Mouse (Mus musculus): Measurements from ENCODE around the gene Plch1. TPM values are rescaled to one million over a fixed set of nuclear protein-coding genes. Genes with fewer than 3 reads are reported as not detected.

Plch1 gene
- polyA plus RNA-seq, 1 experiment = 0.83 TPM

DNA sequence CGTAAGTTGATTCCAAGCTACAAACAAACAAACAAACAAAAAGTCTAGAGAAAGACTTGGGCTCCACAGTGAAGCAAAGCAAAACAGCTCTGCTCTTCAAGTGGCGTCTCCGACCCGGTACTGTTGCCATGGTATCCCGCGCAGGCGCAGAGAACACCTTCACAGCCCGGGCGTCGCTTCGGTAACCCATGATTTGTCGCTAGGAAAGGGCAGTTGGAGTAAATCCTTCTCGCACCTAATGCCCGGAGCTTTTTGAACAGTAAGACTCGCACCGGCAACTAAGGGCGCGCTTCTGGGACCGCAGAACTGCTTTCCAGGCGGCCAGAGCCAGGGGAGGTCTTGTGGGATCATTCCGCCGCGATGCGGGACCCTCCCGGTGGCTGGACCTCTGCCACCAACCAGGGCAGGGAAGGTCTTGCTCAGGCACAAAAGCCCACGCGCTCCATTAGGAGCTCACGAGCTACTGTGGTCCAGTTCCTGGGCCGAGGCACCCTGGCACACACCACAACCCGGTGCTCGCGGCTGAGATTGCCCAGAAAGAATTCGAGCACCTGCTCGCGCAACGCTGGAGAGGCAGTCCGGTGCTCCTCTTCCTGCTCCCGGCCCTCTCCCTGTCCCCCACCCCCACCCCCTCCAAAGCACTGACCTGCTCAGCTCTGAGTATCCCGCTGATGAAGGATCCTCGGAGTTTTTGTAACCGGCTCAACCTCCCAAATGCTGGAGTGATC is 527 bp downstream of the Plch1 start:
- TF ChIP-seq CTCF (IDR thresholded peaks at IDR 0.05; ENCODE audit: insufficient read depth, low read length) (no peak), POLR2A (IDR thresholded peaks at IDR 0.05; ENCODE audit: borderline replicate concordance, extremely low read depth, low read depth, low read length) (no peak)
- Histone ChIP-seq H3K4me1 (ENCODE audit: control insufficient read depth, insufficient read depth, low read length) (no peaks in the 10 kb centered on the region; the same call in 1 of the 2 replicates), H3K4me3 (replicated peaks; ENCODE audit: extremely low read depth, low read depth, low read length) (peak overlapping the region; percentile 48)
- peak; percentile 57 for DNase-seq
- under 1% methylated on average over 41 of the region's 41 CpGs for WGBS

DNA sequence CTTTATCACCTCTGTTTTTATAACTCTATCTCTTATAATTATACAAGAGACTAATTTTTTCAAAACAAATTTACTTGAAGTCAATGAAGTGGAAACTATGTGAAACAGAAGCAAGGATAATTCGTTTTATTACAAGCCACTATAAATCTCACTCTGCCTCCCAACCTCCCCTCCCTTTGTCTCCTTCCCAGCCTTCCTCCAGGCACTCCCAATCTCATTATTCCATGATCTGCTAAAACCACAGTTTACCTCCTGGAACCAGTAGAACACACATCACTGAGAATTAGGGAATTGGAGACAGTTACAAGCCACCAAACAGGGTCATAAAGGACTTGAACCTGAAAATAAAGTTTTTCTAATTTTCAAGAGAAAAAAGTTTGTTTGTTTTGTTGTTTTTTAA is 2.1 kb downstream of the Plch1 start:
- no peak for DNase-seq
- WGBS = 53% methylated on average over 1 of the region's 1 CpGs
- no peak for TF ChIP-seq CTCF (IDR thresholded peaks at IDR 0.05; ENCODE audit: insufficient read depth, low read length)
- TF ChIP-seq POLR2A (IDR thresholded peaks at IDR 0.05; ENCODE audit: borderline replicate concordance, extremely low read depth, low read depth, low read length) = no peak
- no peak overlapping the region for H3K4me3 ChIP-seq (replicated peaks; ENCODE audit: extremely low read depth, low read depth, low read length)
- H3K4me1 ChIP-seq (ENCODE audit: control insufficient read depth, insufficient read depth, low read length) = no peaks in the 10 kb centered on the region; the same call in 1 of the 2 replicates

DNA sequence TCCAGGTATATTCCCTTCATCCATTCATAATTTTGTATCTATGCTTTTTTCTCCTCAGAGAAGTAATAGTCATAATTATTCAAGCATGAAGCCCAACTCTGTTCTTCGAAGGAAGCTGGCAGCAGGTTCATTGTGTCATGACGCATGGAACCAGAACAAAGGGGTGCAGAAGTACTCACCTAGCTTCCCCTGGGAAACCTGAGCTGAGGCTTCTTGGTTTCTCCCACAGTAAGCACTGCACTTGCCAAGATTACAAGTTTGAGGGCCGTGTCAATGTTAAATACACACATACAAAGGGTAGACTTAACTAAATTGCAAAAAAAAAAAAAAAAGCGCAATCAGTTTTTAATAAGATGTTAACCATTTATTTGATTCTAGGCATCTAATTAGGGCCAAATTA is 3.0 kb downstream of the Plch1 start:
- no peaks in the 10 kb centered on the region; the same call in 1 of the 2 replicates for H3K4me1 ChIP-seq (ENCODE audit: control insufficient read depth, insufficient read depth, low read length)
- no peak overlapping the region for H3K4me3 ChIP-seq (replicated peaks; ENCODE audit: extremely low read depth, low read depth, low read length)
- no peak for TF ChIP-seq CTCF (IDR thresholded peaks at IDR 0.05; ENCODE audit: insufficient read depth, low read length)
- no peak for TF ChIP-seq POLR2A (IDR thresholded peaks at IDR 0.05; ENCODE audit: borderline replicate concordance, extremely low read depth, low read depth, low read length)
- DNase-seq = no peak
- 79% methylated on average over 4 of the region's 4 CpGs for WGBS

DNA sequence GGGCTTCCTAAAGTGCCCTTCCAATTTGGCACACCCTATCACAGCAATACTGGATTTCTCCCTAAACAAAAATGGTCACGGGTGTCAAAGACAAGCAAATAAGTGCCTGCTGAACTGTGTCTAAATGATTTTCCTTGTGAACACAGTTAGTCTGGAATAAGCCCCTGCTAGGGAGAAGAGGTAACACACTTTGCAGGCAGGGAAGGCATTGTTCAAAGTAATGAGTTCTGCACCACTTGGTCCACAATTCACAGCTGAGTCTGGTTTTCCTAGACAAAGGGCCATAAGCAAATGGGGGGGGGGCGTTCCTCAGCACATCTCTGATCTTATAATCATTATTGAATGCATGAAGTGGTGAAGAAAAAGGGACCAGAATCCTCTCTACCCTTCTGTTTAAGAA is 3.5 kb downstream of the Plch1 start:
- WGBS = 60% methylated on average over 2 of the region's 2 CpGs
- DNase-seq = no peak
- no peaks in the 10 kb centered on the region; the same call in 1 of the 2 replicates for H3K4me1 ChIP-seq (ENCODE audit: control insufficient read depth, insufficient read depth, low read length)
- TF ChIP-seq CTCF (IDR thresholded peaks at IDR 0.05; ENCODE audit: insufficient read depth, low read length) (no peak), POLR2A (IDR thresholded peaks at IDR 0.05; ENCODE audit: borderline replicate concordance, extremely low read depth, low read depth, low read length) (no peak)
- no peak overlapping the region for H3K4me3 ChIP-seq (replicated peaks; ENCODE audit: extremely low read depth, low read depth, low read length)

DNA sequence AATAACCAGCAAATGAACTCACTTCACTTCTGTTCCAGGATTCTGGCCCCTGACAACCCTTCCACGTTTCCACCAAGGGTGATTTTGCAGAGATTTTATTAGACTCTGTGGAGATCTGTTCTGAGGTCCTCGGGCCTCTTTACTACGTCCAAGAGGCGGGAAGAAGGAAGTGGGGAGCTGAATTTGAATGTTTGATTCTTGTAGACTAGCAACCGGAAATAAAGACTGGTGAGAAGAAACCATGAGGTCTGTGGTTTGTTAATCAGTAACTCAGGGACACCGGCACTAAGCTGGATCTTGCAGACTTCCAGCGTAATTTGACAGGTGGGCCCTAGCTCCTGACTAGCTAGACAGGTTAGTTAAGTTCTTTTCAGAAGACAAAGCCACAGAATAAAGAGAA is 5.6 kb downstream of the Plch1 start:
- DNase-seq = no peak
- Histone ChIP-seq H3K4me3 (replicated peaks; ENCODE audit: extremely low read depth, low read depth, low read length) (no peak overlapping the region), H3K4me1 (ENCODE audit: control insufficient read depth, insufficient read depth, low read length) (no peaks in the 10 kb centered on the region; the same call in 1 of the 2 replicates)
- TF ChIP-seq CTCF (IDR thresholded peaks at IDR 0.05; ENCODE audit: insufficient read depth, low read length) = no peak
- no peak for TF ChIP-seq POLR2A (IDR thresholded peaks at IDR 0.05; ENCODE audit: borderline replicate concordance, extremely low read depth, low read depth, low read length)
- 39% methylated on average over 7 of the region's 7 CpGs for WGBS

DNA sequence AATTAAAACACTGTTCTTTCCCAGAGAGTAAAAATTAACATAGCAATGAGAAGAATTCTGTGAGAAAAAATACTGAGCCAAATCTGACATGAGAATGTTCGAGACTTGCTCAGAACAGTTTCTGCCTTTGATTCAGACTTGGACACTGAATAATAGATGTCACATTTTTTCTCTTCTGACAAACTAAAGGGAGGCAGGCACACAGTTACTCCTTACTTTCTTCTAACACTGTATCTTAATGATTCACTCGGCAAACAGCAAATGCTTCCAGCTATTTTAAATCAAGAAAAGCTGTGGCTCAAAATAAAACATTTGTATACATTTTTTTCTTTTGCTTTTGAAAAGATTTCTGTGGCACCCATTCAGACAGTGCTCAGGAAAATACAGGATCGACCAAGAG is 7.1 kb downstream of the Plch1 start:
- H3K4me3 ChIP-seq (replicated peaks; ENCODE audit: extremely low read depth, low read depth, low read length) = no peak overlapping the region
- WGBS = 35% methylated on average over 3 of the region's 3 CpGs
- DNase-seq = no peak
- H3K4me1 ChIP-seq (ENCODE audit: control insufficient read depth, insufficient read depth, low read length) = no peaks in the 10 kb centered on the region
- TF ChIP-seq CTCF (IDR thresholded peaks at IDR 0.05; ENCODE audit: insufficient read depth, low read length) (no peak), POLR2A (IDR thresholded peaks at IDR 0.05; ENCODE audit: borderline replicate concordance, extremely low read depth, low read depth, low read length) (no peak)

DNA sequence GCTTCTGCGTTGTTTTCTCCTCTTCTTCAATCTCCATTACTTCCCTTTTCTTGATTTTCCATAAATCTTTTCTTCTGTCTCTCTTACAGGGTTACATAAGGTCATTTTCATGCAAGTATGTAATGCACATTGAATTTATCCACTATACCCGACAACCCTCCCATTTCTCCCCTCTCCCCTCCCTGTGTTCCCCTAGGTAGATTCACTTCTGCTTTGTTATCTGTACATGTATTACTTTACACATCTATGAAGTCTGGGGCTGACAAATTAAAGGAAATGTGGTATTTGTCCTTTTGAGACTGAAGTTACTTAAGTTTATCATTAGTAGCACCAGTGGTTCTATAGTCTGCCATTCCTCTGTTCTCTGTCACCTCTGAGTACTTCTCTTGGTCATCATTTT is 18.2 kb downstream of the Plch1 start:
- Histone ChIP-seq H3K4me3 (replicated peaks; ENCODE audit: extremely low read depth, low read depth, low read length) (no peak overlapping the region), H3K4me1 (ENCODE audit: control insufficient read depth, insufficient read depth, low read length) (no peaks in the 10 kb centered on the region)
- whole genome bisulfite sequencing = 65% methylated on average over 2 of the region's 2 CpGs
- TF ChIP-seq CTCF (IDR thresholded peaks at IDR 0.05; ENCODE audit: insufficient read depth, low read length) (no peak), POLR2A (IDR thresholded peaks at IDR 0.05; ENCODE audit: borderline replicate concordance, extremely low read depth, low read depth, low read length) (no peak)
- no peak for DNase-seq

DNA sequence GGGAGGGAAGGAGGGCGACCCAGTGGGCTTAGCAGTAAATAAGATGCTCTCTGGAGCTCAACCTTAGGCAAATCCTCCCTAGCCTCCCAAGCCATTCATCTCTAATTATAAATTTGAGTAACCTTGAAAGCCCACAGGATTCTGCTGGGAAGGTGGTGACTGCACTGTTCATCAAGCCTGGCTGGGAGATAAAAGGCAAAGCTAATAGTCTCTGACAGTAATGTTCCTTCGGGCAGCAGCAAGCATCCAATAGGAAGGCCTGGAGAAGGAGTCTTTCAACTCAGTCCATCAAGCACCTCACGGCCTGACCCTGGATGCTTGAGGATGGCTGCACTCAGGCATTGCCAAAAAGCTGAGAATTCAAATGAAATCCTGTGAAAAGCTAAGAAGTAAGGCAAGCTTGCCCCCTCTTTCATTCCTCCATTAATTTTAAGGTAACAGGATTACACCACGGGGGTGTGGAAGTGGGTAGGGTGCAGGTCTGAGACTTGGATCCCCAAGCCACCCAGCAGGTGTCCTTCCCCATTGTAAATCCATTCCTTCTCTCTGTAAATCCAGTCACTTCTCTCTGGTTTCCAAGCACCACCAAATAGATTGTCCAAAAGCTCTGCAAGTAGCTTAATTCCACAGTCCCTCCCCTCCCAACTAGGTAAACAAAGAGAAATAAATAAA is 20.1 kb downstream of the Plch1 start:
- Histone ChIP-seq H3K4me1 (ENCODE audit: control insufficient read depth, insufficient read depth, low read length) (no peaks in the 10 kb centered on the region), H3K4me3 (replicated peaks; ENCODE audit: extremely low read depth, low read depth, low read length) (no peak overlapping the region)
- no peak for DNase-seq
- 59% methylated on average over 4 of the region's 4 CpGs for WGBS
- TF ChIP-seq CTCF (IDR thresholded peaks at IDR 0.05; ENCODE audit: insufficient read depth, low read length) = no peak
- TF ChIP-seq POLR2A (IDR thresholded peaks at IDR 0.05; ENCODE audit: borderline replicate concordance, extremely low read depth, low read depth, low read length) = no peak

DNA sequence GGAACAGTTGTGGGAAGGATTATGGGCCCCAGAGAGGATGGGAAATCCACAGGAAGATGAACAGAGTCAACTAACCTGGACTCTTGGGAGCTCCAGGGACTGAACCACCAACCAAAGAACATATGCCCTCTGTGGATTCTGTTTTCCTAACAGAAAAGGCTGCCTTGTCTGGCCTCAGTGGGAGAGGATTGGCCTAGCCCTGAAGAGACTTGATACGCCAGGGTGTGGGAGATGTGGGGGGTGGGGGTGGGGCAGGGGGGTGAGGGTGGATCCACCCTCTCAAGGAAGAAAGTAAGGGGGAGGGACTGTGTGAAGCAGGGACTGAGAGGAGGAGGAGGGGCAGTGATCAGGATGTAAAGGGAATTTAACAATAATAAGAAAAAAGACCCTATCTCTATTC is 26.5 kb downstream of the Plch1 start:
- H3K4me3 ChIP-seq (replicated peaks; ENCODE audit: extremely low read depth, low read depth, low read length) = no peak overlapping the region
- no peaks in the 10 kb centered on the region for H3K4me1 ChIP-seq (ENCODE audit: control insufficient read depth, insufficient read depth, low read length)
- WGBS = 48% methylated on average over 1 of the region's 1 CpGs
- TF ChIP-seq CTCF (IDR thresholded peaks at IDR 0.05; ENCODE audit: insufficient read depth, low read length) = no peak
- TF ChIP-seq POLR2A (IDR thresholded peaks at IDR 0.05; ENCODE audit: borderline replicate concordance, extremely low read depth, low read depth, low read length) = no peak
- no peak for DNase-seq

DNA sequence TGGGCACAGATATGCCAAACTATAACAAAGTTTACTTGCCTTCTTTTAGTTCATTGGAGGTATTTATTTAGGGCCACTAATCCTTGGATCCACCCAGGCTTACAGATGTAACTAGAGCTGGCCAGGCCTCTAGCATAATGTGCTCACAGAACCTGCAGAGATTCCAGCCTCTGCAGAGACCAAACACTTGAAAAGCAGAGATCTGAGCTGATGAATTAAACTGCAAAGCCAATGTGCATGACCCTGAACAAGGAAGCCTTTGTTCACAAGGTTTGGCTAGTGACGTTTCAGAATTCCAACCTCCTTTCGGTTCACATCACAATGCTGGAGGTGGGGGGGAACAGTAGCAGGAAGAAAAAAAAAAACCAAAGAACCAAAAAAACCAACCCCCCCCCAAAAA is 28.0 kb downstream of the Plch1 start:
- H3K4me1 ChIP-seq (ENCODE audit: control insufficient read depth, insufficient read depth, low read length) = no peaks in the 10 kb centered on the region
- 50% methylated on average over 2 of the region's 2 CpGs for WGBS
- no peak for DNase-seq
- no peak overlapping the region for H3K4me3 ChIP-seq (replicated peaks; ENCODE audit: extremely low read depth, low read depth, low read length)
- no peak for TF ChIP-seq CTCF (IDR thresholded peaks at IDR 0.05; ENCODE audit: insufficient read depth, low read length)
- no peak for TF ChIP-seq POLR2A (IDR thresholded peaks at IDR 0.05; ENCODE audit: borderline replicate concordance, extremely low read depth, low read depth, low read length)

All from lung, adult 2 months (tissue).